Mouse (Mus musculus) natural killer cell, adult 2 months (primary cell): ENCODE measurements around the gene Fopnl.

Source experiments
- DNase-seq, 2 experiments: peaks; one replicate each; pipeline ENCODE4 v3.0.0; 2022; ENCODE audit warnings: low spot score in 2 of 2

The Fopnl gene

GRCm38 (mm10) chr16:14307373-14307772, 9.8 kb downstream of the Fopnl start:
- DNase-seq: no peak

- DNase-seq: no peak
Measured at GRCm38 (mm10) chr16:14306451-14306850, 10.8 kb downstream of the Fopnl start.

GRCm38 (mm10) chr16:14304791-14305190, 12.4 kb downstream of the Fopnl start:
- DNase-seq: no peak

- DNase-seq: no peak
Measured at GRCm38 (mm10) chr16:14303676-14304075, 13.5 kb downstream of the Fopnl start.

- DNase-seq: no peak
Measured at GRCm38 (mm10) chr16:14303148-14303547, 14.1 kb downstream of the Fopnl start.

- no peak for DNase-seq
Measured at GRCm38 (mm10) chr16:14298461-14298860, 18.7 kb downstream of the Fopnl start.

GRCm38 (mm10) chr16:14297746-14298145, 19.5 kb downstream of the Fopnl start:
- no peak for DNase-seq

GRCm38 (mm10) chr16:14297137-14297536, 20.1 kb downstream of the Fopnl start:
- no peak for DNase-seq

GRCm38 (mm10) chr16:14296544-14297124, 20.6 kb downstream of the Fopnl start:
- no peak for DNase-seq

- no peak for DNase-seq
Measured at GRCm38 (mm10) chr16:14295291-14295690, 21.9 kb downstream of the Fopnl start.

- DNase-seq: no peak
Measured at GRCm38 (mm10) chr16:14292205-14293199, 24.7 kb downstream of the Fopnl start.

GRCm38 (mm10) chr16:14291223-14291622, 26.0 kb downstream of the Fopnl start, which contains the start of gene Myh11:
Gene Myh11 (minus strand): TSS chr16:14291372.
- DNase-seq: peak; percentile 3 to 4

GRCm38 (mm10) chr16:14272374-14272965, 44.7 kb downstream of the Fopnl start:
- no peak for DNase-seq

- DNase-seq: no peak
Measured at GRCm38 (mm10) chr16:14265203-14265920, 51.8 kb downstream of the Fopnl start.

GRCm38 (mm10) chr16:14264504-14264903, 52.7 kb downstream of the Fopnl start:
- no peak for DNase-seq

- DNase-seq: no peak
Measured at GRCm38 (mm10) chr16:14263241-14263640, 54.0 kb downstream of the Fopnl start.

- DNase-seq: no peak
Measured at GRCm38 (mm10) chr16:14262410-14262809, 54.8 kb downstream of the Fopnl start.

- DNase-seq: no peak
Measured at GRCm38 (mm10) chr16:14258856-14259255, 58.3 kb downstream of the Fopnl start.

- DNase-seq: no peak
Measured at GRCm38 (mm10) chr16:14253586-14253985, 63.6 kb downstream of the Fopnl start.

- DNase-seq: no peak
Measured at GRCm38 (mm10) chr16:14252877-14253276, 64.3 kb downstream of the Fopnl start.

- DNase-seq: no peak
Measured at GRCm38 (mm10) chr16:14249913-14250312, 67.3 kb downstream of the Fopnl start.
